Mouse (Mus musculus) liver (tissue): Measurements from ENCODE around the gene Gm28035.
A peak's percentile ranks its signal among the peaks of the same experiment; 100 is the strongest.

Source experiments
- DNase-seq: peaks from one replicate; pipeline ENCODE4 v3.0.0-alpha.2; 2020; ENCODE audit warnings: mixed read lengths

Gene Gm28035

DNA sequence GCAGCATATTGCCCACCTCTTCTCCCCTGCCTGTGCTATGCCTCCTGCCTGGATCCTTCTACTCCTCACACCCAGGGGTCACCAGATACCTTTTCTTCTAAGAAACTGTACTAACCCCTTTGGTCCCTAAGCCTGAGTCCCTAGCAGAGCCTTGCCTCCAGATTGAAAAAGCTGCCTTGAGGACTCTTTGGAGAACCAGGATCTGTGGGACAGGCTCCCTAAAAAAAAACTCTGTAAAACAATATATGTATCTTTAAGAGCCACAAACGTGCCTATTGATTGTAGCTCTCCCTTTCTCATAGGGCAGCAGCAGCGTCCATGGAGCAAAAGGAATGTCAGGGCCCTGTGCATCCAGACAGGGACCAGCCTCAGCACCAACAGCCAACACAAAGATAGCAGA, at the start of gene Gm28035:
Gm28035 (plus strand) TSS at position 301 of the 400 bp plus-strand sequence.
- DNase-seq = no peak

DNA sequence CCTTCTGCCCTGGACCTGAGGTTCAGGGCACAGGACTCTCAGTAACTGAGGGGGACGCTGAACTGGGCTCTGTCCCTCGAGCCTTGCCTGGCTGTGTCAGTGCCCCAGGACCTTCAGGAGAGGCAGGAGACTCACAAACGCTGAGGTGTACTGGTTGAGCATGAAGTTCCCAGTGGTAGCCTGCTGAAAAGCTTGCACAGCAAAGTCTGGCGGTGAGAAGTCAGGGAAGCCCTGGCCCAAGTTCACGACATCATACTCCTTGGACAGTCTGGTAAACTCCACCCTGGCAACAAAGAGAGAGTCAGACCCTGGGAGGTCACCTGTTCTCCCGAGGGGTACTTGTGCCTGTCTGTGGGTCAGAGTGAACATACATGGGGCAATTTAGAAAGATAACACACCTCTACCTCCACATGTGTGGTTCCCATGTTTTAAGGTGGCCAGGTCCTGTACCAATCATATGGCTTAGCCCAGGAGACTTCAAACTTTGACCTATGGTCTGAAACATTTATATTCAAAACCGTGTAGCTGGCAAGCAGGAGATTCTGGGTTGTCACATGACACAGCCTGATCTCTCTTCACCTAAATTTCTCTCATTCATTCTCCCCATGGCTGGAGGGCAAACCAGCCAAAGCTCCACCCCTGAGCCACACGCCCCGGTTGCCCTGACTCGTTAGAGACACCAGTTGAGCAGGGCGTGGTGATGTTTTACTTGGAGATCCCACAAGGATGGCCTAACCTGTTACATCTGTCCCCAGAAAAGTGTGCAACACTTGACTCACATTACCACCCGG, 48.4 kb upstream of the Gm28035 start:
- DNase-seq = no peak

DNA sequence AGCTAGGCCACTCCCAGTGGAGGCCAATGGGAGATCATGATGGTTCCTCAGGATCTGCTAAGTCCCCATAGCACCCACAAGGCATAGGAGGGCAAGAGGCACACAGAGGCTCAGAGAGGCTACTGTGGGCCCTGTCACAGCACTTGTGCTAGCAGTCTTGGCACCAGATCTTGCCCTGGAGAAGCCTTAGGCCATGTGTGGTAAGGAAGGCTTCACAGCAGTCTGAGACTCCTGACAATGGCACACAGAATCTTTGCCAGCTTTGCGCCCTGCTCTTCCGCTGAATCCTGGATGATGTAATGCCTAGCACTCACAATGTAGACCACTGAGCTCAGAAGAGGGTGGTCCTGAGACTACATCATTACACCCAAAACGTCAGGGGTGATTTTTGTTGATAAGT, 45.7 kb upstream of the Gm28035 start:
- DNase-seq = no peak

DNA sequence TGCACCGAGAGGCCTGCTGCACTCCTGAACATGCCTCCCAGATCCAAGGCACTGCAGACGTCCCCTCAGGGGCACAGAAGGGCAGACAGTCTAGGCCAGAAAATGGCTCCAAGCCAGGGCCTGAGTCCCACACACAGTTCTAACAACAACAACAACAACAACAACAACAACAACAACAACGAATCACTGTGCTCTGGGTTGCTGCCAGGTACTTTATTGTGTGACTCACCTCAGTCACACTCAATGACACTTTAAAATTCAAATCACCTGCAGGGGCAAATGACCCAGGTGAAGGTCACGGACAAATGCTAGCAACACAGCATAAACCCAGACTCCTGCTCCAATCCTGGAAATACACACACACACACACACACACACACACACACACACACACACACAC, 42.3 kb upstream of the Gm28035 start:
- DNase-seq = no peak

DNA sequence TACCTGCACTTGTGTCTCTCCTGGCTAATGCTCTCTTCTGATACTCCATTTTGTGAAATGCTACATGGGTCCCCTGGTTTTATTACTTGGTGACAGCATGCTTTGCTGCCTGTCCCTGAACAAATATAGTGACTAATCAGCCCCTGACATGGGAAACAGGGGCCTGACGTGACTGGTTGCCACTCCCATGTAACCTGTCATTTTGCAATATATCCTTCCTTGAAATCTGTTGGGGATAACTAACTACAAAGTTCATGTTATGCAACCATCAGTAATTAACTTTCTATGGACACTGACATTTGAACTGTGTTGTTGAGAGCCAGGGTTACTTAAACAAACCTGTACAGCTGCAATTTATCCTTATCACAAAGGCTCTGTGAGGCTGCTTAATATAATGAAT, 40.4 kb upstream of the Gm28035 start:
- DNase-seq = no peak

DNA sequence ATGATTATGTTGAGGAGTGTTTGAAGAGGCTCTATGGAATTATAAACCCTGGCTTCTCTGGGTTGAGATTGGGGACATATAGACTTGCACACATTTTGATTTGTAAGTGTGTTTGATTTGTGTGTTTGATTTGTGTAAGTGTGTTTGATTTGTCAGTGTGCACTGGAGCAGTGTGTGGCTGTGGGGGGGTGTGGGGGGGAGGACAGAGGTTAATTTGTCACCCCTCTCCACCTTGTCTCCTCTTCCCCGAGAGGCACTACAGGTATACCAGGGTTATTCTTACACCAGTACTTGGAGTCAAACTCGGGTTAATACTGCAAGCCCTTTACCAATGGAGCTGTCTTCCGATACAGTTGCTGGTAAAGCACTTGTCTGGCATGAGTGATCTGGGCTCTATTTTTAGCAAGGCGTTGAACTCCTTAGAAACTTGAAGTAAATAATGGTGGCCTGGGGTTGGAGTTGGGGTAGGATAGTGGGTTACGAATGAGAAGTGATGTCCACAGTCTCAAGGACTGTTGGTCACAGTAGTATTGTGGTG, 39.9 kb upstream of the Gm28035 start:
- DNase-seq = no peak

DNA sequence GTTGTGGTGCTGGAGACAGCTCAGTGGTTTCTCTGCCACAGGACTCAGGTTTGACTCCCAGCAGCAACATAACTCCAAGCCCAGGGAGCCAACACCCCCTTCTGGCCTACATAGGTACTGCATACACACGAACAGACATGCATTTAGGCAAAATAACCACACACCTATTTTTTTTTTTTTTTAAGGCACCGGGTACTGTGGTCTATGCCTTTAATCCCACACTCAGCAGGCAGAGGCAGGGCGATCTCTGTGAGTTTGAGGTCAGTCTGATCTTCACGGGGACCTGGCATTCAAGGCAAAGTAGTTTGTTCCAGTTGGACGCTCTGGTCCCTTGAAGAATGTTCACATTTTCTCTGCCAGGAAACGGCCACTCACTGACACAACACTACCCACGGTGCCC, 36.9 kb upstream of the Gm28035 start:
- DNase-seq = peak; percentile 64

DNA sequence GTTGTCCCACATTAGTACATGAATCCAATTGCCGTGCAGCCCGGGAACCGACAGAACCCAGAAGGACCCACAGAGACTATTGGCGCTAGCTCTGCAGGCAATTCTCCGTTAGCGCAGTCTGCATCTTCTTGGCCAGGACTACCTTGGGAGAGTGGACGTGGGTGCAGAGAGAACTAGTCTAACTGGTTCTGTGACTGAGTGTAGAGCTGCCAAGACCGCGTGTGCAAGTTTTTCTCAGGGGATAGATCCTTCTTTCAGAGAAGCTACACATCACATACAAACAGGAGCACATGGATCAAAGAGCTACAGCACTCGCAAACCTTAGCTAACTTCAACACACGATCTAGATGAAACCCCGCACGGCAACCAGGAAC, 35.1 kb upstream of the Gm28035 start:
- DNase-seq = no peak

DNA sequence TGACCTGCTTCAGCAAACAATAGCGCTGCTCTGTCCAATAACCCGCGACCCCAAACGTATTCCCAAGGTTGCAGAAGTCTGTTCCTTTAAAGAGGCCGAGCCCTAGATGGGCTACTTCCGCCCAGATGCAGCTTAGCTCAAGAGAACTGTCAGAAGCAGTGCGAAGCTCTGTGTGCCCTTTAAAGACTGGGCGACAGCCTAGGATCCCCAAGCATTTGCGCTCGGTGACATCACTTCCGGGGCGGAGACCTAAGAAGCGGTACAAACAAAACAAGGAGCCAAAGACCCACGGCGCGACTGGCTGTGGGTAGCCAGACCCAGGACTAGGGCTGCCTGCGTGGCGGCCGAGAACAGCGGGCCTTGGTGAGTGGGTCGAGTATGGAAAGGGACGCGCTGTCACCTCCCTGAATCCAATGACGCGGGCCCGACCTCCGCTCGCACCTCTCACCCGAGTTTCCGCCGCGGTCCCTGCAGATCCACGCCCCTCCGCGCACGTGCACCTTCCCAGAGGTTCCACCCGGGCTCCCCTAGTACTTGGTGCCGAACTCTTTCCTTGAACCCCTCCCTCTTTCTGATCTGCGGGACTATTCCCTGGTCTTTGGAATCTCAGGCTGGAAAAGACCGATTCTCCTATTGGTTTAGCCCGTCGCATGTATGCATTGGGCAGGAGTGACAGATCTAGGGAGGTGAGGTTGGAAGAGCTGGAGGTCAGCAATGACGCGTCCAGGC, 34.6 kb upstream of the Gm28035 start, which contains the start of gene Kyat1:
Kyat1 (minus strand) TSS at position 219 of the 729 bp plus-strand sequence.
- DNase-seq = peak; percentile 90

DNA sequence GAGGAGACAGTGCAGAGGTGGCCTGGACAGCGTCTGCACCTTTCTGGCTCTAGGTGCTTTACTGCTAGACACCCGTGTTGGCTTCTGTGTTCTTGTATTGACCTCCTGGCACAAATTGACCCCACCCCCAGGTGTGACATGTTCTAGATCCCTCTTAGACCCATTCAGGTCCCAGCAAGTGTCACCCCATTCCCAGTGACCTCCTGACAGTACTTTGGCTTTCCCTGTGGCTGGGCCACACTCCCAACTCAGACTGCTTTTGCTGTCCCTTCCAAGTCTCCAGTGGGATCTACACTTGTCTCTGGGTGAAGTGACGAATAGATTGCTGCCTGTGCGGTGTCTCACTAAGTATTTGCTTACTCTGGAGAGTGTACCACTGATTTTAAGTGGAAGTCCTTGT, 33.0 kb upstream of the Gm28035 start:
- DNase-seq = no peak

DNA sequence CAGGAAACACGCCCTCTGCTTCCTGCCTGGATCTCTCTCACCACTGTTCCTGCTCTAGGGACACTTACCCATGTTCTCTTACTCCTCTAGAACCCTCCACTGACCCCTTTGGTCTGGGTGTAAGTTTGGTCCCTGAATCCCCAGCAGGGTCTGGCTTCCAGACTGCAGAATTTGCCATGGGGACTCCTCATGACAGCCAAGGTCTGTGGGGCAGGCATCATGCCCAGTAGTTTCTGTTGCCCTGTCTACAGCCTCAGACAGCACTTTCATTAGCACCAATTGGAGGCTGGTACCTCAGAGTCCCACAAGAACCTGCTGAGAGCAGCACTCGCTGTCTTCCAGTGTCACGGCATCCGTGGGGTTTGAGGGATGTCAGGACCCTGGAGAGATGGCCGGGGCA, 32.5 kb upstream of the Gm28035 start:
- no peak for DNase-seq

DNA sequence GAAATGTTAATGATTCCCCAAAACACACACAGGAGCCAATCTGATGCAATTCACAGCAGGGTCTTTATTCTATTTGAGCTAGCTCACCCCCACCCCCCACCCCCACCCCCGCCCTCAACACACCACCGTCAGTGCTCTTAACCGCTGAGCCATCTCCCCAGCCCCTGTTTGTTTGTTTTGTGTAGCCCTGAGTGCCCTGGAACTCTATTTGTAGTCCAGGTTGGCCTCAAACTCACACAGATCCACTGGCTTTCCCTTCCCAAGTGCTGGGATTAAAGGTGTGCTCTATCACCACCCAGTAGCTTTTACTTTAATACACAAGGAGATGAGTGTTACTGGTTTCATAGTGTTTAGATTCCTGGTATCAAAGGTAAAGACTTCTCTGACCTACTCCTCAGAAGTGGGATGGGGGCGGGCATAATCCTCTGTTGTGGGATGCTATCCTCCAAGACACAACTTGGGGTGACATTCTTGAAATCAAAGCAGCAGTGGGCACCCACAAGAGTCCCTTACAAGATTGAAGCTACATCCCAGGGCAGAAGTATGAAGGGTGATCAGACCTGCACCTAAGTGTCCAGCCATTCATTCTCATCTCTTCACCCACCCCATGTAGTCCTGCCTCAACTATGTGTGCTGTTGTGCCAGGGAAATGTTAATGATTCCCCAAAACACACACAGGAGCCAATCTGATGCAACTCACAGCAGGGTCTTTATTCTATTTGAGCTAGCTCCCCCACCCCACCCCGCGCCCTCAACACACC, 28.8 kb upstream of the Gm28035 start:
- no peak for DNase-seq

DNA sequence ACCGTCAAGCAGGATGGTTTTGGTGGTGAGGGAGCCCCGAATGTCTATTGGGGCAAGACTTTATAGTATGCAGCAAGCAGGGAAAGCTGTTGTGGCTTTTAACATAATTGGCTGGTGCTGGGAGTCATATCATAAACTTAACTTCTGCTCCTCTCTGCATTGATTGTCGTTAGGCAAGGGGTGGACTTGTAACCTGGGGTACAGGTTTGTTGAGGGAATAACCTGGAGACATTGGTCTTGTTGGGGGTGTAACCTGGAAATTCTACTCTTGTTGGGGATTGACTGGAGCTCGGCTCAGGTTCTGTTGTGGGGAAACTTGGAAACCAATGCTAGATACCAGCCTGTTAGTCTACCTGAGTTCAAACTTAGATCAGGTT, 28.2 kb upstream of the Gm28035 start:
- DNase-seq = no peak

DNA sequence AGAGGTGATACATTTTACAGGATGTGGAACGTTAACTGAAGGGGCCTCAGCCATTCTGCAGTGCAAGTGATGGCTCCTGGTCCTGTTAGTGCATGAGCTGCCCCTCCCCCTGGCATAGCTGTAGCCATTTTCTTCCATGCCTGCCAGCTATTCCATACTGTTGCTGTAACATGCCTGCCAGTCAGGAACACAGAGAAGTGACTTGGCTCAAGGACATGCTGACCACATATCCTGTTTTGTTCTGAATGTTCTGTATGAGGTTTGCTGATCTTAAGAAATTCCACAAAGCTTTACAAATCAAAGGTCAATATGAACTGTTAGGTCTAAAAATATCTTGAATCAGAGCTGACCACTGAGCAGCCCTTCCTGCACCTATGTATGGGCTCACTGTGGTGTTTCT, 27.4 kb upstream of the Gm28035 start:
- DNase-seq = no peak

DNA sequence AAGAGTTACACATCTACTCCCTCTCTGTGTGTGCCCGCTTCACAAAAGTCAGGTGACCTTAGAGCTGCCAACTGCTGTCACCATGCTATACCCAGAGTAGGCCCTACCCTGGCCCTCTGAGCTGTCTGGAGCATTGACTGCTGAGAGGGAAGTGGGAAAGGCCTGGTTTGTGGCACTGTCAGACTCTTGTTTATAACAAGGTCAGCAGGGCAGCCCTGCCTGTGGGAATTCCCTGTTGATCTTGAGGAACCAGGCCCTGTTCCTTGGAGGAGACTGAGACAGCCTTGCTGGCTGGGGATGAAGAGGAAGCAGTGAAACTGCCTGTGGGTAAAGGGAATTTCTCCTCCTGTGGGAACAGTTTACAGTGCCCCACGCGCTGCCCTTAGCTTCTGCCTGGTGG, 25.6 kb upstream of the Gm28035 start:
- DNase-seq = no peak

DNA sequence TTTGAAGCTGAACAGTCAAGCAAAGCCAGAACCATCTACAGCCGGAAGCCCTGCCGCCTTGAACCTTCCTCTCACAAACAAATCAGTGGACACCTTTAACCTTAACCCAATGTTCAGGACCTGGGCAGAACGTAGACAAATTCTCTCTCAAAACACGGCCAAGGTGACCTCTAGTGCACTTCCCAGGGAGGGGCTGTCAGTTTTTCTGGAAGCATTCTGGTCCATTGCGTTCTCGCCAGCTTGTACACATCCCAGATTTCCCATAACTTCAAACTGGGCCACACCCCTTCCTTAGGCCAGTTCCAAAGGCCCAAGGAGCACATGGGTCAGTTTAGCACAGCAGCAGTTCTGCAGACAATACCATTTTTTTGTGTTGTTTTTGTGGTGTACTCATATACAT, 24.9 kb upstream of the Gm28035 start:
- no peak for DNase-seq

DNA sequence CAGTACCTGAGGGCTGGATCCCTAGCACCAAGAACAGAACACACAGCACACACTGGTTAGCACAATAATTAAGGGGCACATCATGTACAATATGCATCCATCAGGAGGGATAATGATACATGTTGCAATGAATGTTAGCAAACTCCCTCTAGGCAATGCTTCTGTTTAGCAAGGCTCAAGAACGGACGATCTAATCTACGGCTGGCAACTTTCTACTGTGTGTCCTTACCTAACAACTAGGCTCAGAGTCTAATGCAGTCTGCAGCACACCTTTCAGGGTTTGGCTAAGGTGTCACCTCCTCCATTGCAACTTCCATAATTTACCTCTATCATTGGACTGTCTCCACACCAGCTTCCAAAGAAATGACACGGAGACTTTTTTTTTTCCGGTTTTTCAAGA, 24.1 kb upstream of the Gm28035 start:
- DNase-seq = no peak

DNA sequence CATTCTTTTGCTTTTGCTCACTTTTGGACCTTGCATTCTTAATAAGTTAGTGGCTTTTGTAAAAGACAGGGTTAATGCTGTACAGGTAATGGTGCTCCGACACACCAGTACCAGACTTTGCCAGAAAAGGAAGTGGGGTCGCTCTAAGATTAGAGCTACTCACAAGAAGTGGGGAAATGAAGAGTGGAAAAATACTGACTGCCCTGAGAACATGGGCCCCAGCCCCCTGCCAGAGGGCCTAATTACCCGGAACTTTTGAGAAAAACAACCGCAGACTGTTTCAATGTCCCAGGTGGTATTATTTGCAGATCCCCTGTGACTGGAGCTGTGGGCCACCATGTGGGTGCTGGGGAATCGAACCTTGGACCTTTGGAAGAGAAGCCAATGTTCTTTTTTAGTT, 4.8 kb upstream of the Gm28035 start:
- DNase-seq = no peak

DNA sequence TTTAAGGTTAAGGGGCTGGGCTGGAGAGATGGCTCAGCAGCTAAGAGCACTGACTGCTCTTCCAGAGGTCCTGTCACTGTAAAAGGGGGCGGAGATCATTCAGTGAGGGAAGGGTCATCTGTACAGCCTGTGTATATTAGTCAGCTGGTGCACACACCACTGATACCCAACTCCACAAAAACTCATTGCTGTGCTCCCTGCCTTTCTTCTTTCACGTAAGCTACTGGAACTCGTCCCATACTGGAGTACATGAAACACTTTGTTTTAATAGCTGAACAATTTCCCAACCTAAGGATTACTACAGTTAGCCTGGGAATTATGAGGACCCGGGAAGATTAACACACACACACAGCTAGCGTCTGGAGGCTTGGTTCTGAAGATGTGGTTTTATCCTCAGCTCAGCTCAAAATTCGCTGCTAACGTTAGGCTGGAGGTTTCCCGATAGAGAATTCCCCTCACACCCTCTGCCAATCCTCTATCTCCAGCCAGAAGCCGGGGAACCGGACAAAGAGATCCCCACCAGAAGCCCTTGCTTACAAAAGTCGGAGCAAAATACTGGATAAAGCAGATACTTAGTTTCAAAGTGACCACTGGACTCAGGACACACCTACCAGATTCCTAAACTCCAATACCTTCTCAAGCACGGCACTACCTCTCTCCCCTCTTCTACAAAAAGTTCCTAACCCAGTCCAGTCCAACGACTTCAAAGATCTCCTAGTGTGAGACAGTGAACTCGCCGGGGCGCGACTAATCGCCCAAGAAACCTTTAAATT, 3.8 kb upstream of the Gm28035 start:
- DNase-seq = no peak

DNA sequence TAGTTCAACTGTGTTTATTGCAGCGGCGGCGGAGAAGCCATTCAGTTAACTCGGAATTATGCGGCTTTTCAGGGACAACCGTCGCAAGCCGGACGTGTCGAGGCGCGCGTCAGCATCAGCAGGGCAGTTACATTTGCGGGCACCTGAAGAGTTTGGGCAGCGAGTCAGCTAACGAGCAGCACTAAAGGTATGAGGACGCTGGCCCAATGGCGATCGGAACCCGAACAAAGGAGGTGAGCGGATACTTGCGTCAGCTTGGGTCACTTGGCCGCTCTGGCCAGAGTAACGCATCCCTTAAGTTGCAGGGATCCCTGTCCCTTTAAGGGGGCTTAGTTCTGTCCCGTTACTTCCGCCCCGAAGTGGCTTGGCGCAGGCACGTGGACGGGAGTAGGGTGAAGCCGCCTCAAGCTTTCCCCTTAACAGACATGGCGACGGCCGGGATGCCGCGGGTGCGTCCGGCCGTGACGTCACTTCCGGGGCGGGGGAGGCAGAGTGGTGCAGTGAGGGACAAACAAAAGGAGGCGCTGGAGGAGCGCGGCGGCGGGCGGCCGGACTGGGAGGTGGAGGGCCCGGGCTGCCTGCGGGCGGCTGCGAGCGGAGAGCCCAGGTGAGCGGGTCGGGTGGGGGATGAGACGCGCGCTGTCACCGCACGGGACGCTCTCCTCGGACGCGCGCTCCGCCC, 3.0 kb upstream of the Gm28035 start, which contains the start of gene Lrrc8a:
Lrrc8a (plus strand) TSS at position 517 of the 682 bp plus-strand sequence.
- DNase-seq = peak; percentile 99

DNA sequence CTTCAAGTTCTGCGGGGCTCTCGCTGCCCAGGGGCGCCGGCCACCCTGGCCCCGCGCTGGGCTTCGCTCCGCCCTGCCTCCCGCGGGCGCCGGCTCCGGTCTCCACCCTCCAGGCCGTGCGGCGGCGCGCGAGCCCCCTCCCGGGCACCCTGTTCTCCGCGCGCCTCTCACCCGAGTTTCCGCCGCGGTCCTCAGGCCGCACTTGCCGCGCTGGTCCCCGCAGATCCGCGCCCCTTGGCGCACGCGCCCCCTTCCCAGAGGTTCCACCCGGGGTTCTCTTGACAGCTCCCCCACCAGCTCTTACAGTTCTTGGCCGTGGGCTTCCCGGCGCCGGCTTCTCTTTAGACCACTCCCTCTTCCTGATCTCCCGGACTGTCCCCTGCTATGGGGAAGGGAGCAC, 2.5 kb upstream of the Gm28035 start:
- DNase-seq = no peak

DNA sequence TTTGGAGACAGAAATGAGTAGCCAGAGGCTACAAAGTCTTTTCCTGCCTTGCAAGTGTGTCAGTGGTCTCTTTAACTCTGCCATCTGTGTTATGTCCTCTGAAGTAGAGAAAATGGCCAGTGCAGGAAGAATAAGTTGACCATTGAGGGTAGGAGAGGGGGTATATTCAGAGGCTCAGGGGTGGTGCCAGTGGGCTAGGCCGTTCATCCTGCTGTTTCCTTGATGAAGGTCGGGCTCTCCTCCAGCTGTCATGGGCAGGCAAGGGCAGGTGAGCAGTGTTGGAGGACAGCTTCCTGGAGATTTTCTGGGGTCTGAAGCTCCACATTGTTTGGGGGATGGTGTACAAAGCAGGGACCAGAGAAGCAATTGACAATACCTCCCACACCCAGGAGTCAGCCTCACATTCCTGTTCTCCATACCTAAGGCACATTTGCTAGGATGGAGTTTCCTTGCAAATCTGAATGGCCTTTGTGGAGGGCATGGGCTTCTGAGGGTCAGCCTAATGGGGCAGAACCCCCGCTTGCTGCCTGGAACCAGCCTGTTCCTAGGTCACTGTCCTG, 1.4 kb upstream of the Gm28035 start:
- no peak for DNase-seq
